Mouse (Mus musculus): ENCODE data around the gene Shc3. TPM values are rescaled to one million over a fixed set of nuclear protein-coding genes. Genes with fewer than 3 reads are reported as not detected.

Shc3 gene
- polyA plus RNA-seq, 1 experiment from 2014 or later = not detected

DNA sequence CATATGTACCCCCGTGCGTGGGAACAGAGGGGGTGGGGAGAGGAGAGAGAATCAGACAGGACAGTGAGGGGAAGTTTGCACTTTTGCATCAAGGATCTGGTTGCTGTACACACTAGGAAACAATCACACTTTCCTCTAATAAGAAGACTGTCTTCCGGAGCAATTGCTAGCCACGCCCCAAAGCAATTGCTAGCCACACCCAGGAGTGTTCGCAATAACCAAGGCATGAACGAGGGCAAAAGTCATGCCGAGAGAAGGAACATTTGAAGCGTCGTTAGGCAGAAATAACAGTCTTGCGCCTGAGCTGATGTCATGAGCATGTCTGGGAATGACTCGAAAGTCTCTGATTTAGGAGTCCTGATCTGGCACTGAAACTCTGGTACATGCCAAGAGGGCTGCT, 15.9 kb downstream of the Shc3 start:
- no peaks in the 10 kb centered on the region for H3K9me3 ChIP-seq (replicated peaks; ENCODE audit: control insufficient read depth, low read length)
- no peak overlapping the region for H3K27ac ChIP-seq (ENCODE audit: low read length)
- H3K4me2 ChIP-seq (ENCODE audit: low read depth, low read length) = no peak overlapping the region
- H3K4me1 ChIP-seq (ENCODE audit: control insufficient read depth, low read depth, low read length) = no peaks in the 10 kb centered on the region
- no peaks in the 10 kb centered on the region for H3K27me3 ChIP-seq (ENCODE audit: control insufficient read depth, insufficient read depth, low read depth, low read length)
- H3K4me3 ChIP-seq (ENCODE audit: low read depth, low read length) = no peak overlapping the region
- 78% methylated on average over 11 of the region's 11 CpGs for WGBS (ENCODE audit: insufficient replicate concordance)
- no peaks in the 10 kb centered on the region for H3K36me3 ChIP-seq (ENCODE audit: control insufficient read depth, insufficient read depth)
- no peak overlapping the region for H3K9ac ChIP-seq (ENCODE audit: low read depth, low read length)
- ATAC-seq (ENCODE audit: low read depth) = no peak

DNA sequence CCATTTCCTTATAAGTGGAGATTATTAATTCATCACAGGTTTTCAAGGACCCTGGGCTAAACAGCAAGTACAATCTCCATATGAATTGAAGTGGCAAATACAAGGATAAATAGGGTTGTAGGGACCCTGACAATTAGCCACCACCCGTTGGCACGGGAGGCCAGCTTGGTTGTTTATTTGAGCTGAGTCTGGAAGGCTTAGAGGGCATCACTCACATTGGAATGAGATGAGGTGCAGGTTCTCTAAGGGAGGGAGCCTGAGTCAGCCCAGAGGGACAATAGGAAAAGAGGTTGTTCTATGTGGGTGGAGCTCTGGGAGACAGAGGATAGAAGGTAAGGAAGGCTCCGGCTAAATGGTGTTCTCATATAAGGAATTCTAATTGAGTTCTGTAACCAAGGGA, 17.0 kb downstream of the Shc3 start:
- no peak overlapping the region for H3K9ac ChIP-seq (ENCODE audit: low read depth, low read length)
- no peaks in the 10 kb centered on the region for H3K9me3 ChIP-seq (replicated peaks; ENCODE audit: control insufficient read depth, low read length)
- no peak for ATAC-seq (ENCODE audit: low read depth)
- H3K4me1 ChIP-seq (ENCODE audit: control insufficient read depth, low read depth, low read length) = no peaks in the 10 kb centered on the region
- H3K36me3 ChIP-seq (ENCODE audit: control insufficient read depth, insufficient read depth) = no peaks in the 10 kb centered on the region
- no peaks in the 10 kb centered on the region for H3K27me3 ChIP-seq (ENCODE audit: control insufficient read depth, insufficient read depth, low read depth, low read length)
- no peak overlapping the region for H3K4me2 ChIP-seq (ENCODE audit: low read depth, low read length)
- H3K27ac ChIP-seq (ENCODE audit: low read length) = no peak overlapping the region
- no peak overlapping the region for H3K4me3 ChIP-seq (ENCODE audit: low read depth, low read length)
- 61% methylated on average over 3 of the region's 3 CpGs for WGBS (ENCODE audit: insufficient replicate concordance)

DNA sequence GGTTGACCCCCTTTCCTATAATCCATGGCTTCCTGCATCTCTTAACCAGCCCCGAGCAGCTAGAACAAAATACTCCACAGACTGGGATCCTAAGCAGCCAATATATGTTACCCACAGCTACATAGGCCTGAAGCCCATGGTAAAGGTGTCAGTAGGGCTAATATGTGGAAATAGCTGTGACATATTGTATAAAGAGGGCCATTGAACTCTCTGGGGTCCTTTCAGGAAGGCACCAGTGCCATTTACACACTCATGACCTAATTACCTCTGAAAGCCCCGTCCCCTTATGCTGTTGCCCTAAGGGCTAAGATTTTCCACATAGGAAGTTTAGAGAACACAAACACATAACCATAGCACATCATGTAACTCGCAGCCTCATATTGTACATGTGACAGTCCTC, 17.4 kb downstream of the Shc3 start:
- no peak overlapping the region for H3K27ac ChIP-seq (ENCODE audit: low read length)
- no peaks in the 10 kb centered on the region for H3K36me3 ChIP-seq (ENCODE audit: control insufficient read depth, insufficient read depth)
- H3K4me3 ChIP-seq (ENCODE audit: low read depth, low read length) = no peak overlapping the region
- H3K9ac ChIP-seq (ENCODE audit: low read depth, low read length) = no peak overlapping the region
- no peaks in the 10 kb centered on the region for H3K9me3 ChIP-seq (replicated peaks; ENCODE audit: control insufficient read depth, low read length)
- no peak for ATAC-seq (ENCODE audit: low read depth)
- no peak overlapping the region for H3K4me2 ChIP-seq (ENCODE audit: low read depth, low read length)
- WGBS (ENCODE audit: insufficient replicate concordance) = 48% methylated on average over 3 of the region's 3 CpGs
- no peaks in the 10 kb centered on the region for H3K4me1 ChIP-seq (ENCODE audit: control insufficient read depth, low read depth, low read length)
- no peaks in the 10 kb centered on the region for H3K27me3 ChIP-seq (ENCODE audit: control insufficient read depth, insufficient read depth, low read depth, low read length)

DNA sequence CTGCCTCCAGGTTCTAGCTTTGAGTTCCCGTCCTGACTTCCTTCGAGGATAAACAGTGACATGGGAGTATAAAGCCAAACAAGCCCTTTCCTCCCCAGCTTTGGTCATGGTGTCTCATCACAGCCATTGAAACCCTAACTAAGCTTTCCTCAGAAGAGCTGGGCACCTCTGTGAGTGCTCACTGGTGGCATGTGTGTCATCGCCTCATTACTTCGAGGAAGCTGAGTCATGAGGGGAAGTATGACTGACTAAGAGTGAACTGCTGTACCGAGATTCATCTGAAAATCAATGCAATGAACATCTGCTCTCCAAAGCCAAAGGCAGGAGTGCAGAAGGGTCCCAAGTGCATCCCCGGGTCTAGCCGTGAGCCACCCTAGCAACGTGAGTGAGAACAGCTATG, 29.4 kb downstream of the Shc3 start:
- no peak overlapping the region for H3K4me2 ChIP-seq (ENCODE audit: low read depth, low read length)
- ATAC-seq (ENCODE audit: low read depth) = no peak
- H3K36me3 ChIP-seq (ENCODE audit: control insufficient read depth, insufficient read depth) = no peaks in the 10 kb centered on the region
- H3K4me1 ChIP-seq (ENCODE audit: control insufficient read depth, low read depth, low read length) = no peaks in the 10 kb centered on the region
- 64% methylated on average over 8 of the region's 8 CpGs for WGBS (ENCODE audit: insufficient replicate concordance)
- no peaks in the 10 kb centered on the region for H3K27me3 ChIP-seq (ENCODE audit: control insufficient read depth, insufficient read depth, low read depth, low read length)
- no peak overlapping the region for H3K9ac ChIP-seq (ENCODE audit: low read depth, low read length)
- no peak overlapping the region for H3K27ac ChIP-seq (ENCODE audit: low read length)
- H3K9me3 ChIP-seq (replicated peaks; ENCODE audit: control insufficient read depth, low read length) = no peaks in the 10 kb centered on the region
- H3K4me3 ChIP-seq (ENCODE audit: low read depth, low read length) = no peak overlapping the region

GRCm38 (mm10) chr13:51535326-51535725, 33.9 kb downstream of the Shc3 start:
- H3K4me2 ChIP-seq (ENCODE audit: low read depth, low read length) = no peak overlapping the region
- no peaks in the 10 kb centered on the region for H3K36me3 ChIP-seq (ENCODE audit: control insufficient read depth, insufficient read depth)
- H3K9ac ChIP-seq (ENCODE audit: low read depth, low read length) = no peak overlapping the region
- H3K27ac ChIP-seq (ENCODE audit: low read length) = no peak overlapping the region
- no peak overlapping the region for H3K4me3 ChIP-seq (ENCODE audit: low read depth, low read length)
- no peaks in the 10 kb centered on the region for H3K4me1 ChIP-seq (ENCODE audit: control insufficient read depth, low read depth, low read length)
- H3K9me3 ChIP-seq (replicated peaks; ENCODE audit: control insufficient read depth, low read length) = no peaks in the 10 kb centered on the region
- WGBS (ENCODE audit: insufficient replicate concordance) = 66% methylated on average over 7 of the region's 7 CpGs
- ATAC-seq (ENCODE audit: low read depth) = no peak
- no peaks in the 10 kb centered on the region for H3K27me3 ChIP-seq (ENCODE audit: control insufficient read depth, insufficient read depth, low read depth, low read length)

GRCm38 (mm10) chr13:51526480-51526879, 42.7 kb downstream of the Shc3 start:
- Histone ChIP-seq H3K4me3 (ENCODE audit: low read depth, low read length) (no peak overlapping the region), H3K9ac (ENCODE audit: low read depth, low read length) (no peak overlapping the region), H3K36me3 (ENCODE audit: control insufficient read depth, insufficient read depth) (no peaks in the 10 kb centered on the region), H3K4me2 (ENCODE audit: low read depth, low read length) (no peak overlapping the region), H3K27me3 (ENCODE audit: control insufficient read depth, insufficient read depth, low read depth, low read length) (no peaks in the 10 kb centered on the region), H3K9me3 (replicated peaks; ENCODE audit: control insufficient read depth, low read length) (no peaks in the 10 kb centered on the region), H3K4me1 (ENCODE audit: control insufficient read depth, low read depth, low read length) (no peaks in the 10 kb centered on the region), H3K27ac (ENCODE audit: low read length) (no peak overlapping the region)
- 8% methylated on average over 7 of the region's 7 CpGs for WGBS (ENCODE audit: insufficient replicate concordance)
- no peak for ATAC-seq (ENCODE audit: low read depth)

GRCm38 (mm10) chr13:51524316-51524715, 44.9 kb downstream of the Shc3 start:
- 59% methylated on average over 4 of the region's 4 CpGs for WGBS (ENCODE audit: insufficient replicate concordance)
- Histone ChIP-seq H3K9ac (ENCODE audit: low read depth, low read length) (no peak overlapping the region), H3K4me3 (ENCODE audit: low read depth, low read length) (no peak overlapping the region), H3K27ac (ENCODE audit: low read length) (no peak overlapping the region), H3K4me2 (ENCODE audit: low read depth, low read length) (no peak overlapping the region), H3K4me1 (ENCODE audit: control insufficient read depth, low read depth, low read length) (no peaks in the 10 kb centered on the region), H3K27me3 (ENCODE audit: control insufficient read depth, insufficient read depth, low read depth, low read length) (no peaks in the 10 kb centered on the region), H3K36me3 (ENCODE audit: control insufficient read depth, insufficient read depth) (no peaks in the 10 kb centered on the region), H3K9me3 (replicated peaks; ENCODE audit: control insufficient read depth, low read length) (no peaks in the 10 kb centered on the region)
- ATAC-seq (ENCODE audit: low read depth) = no peak

GRCm38 (mm10) chr13:51523311-51523710, 45.9 kb downstream of the Shc3 start:
- Histone ChIP-seq H3K4me2 (ENCODE audit: low read depth, low read length) (no peak overlapping the region), H3K9me3 (replicated peaks; ENCODE audit: control insufficient read depth, low read length) (no peaks in the 10 kb centered on the region), H3K27me3 (ENCODE audit: control insufficient read depth, insufficient read depth, low read depth, low read length) (no peaks in the 10 kb centered on the region), H3K4me3 (ENCODE audit: low read depth, low read length) (no peak overlapping the region), H3K36me3 (ENCODE audit: control insufficient read depth, insufficient read depth) (no peaks in the 10 kb centered on the region), H3K27ac (ENCODE audit: low read length) (no peak overlapping the region), H3K4me1 (ENCODE audit: control insufficient read depth, low read depth, low read length) (no peaks in the 10 kb centered on the region), H3K9ac (ENCODE audit: low read depth, low read length) (no peak overlapping the region)
- ATAC-seq (ENCODE audit: low read depth) = no peak
- 82% methylated on average over 10 of the region's 10 CpGs for WGBS (ENCODE audit: insufficient replicate concordance)

DNA sequence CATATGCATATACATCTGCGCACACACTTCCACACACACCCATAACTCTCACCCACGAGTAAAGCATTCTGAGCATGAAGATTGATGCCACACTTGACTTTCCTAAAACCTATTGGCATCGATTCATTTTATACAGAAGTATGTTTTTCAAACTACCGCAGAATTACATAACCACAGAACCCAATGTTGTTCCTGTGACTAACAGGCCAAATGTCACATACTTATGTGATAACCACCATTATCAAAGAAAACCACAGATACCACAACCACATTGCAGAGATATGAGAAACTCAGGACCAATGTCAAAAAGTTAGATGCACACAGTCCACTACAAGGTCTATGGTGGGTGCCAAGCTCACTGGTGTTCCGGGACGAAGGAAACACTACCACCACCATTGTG, 50.3 kb downstream of the Shc3 start:
- no peak for ATAC-seq (ENCODE audit: low read depth)
- Histone ChIP-seq H3K27me3 (ENCODE audit: control insufficient read depth, insufficient read depth, low read depth, low read length) (no peaks in the 10 kb centered on the region), H3K4me2 (ENCODE audit: low read depth, low read length) (no peak overlapping the region), H3K9me3 (replicated peaks; ENCODE audit: control insufficient read depth, low read length) (no peaks in the 10 kb centered on the region), H3K4me3 (ENCODE audit: low read depth, low read length) (no peak overlapping the region), H3K9ac (ENCODE audit: low read depth, low read length) (no peak overlapping the region), H3K4me1 (ENCODE audit: control insufficient read depth, low read depth, low read length) (no peaks in the 10 kb centered on the region), H3K27ac (ENCODE audit: low read length) (no peak overlapping the region), H3K36me3 (ENCODE audit: control insufficient read depth, insufficient read depth) (no peaks in the 10 kb centered on the region)
- WGBS (ENCODE audit: insufficient replicate concordance) = 56% methylated on average over 6 of the region's 6 CpGs

- Histone ChIP-seq H3K27me3 (ENCODE audit: control insufficient read depth, insufficient read depth, low read depth, low read length) (no peaks in the 10 kb centered on the region), H3K9ac (ENCODE audit: low read depth, low read length) (no peak overlapping the region), H3K4me2 (ENCODE audit: low read depth, low read length) (no peak overlapping the region), H3K4me3 (ENCODE audit: low read depth, low read length) (no peak overlapping the region), H3K36me3 (ENCODE audit: control insufficient read depth, insufficient read depth) (no peaks in the 10 kb centered on the region), H3K9me3 (replicated peaks; ENCODE audit: control insufficient read depth, low read length) (no peaks in the 10 kb centered on the region), H3K27ac (ENCODE audit: low read length) (no peak overlapping the region), H3K4me1 (ENCODE audit: control insufficient read depth, low read depth, low read length) (no peaks in the 10 kb centered on the region)
- no peak for ATAC-seq (ENCODE audit: low read depth)
- WGBS (ENCODE audit: insufficient replicate concordance) = 59% methylated on average over 4 of the region's 4 CpGs
These were observed 51.3 kb downstream of the Shc3 start for GRCm38 (mm10) chr13:51517943-51518342.

Data from liver, embryonic 16.5 days (tissue).